Mouse (Mus musculus) forebrain, embryonic 11.5 days (tissue): ENCODE data around the gene Plekhh2. TPM values are rescaled to one million over a fixed set of nuclear protein-coding genes. Genes with fewer than 3 reads are reported as not detected.

Experiments
- ATAC-seq: fragments of 200-750 bp; cut with Nextera tagmentation; replicated peaks from 2 replicates; pipeline ENCODE4 v1.8.0; 2017; ENCODE audit warnings: moderate TSS enrichment; ENCODE audit not compliant: low FRiP score
- DNase-seq: peaks from one replicate; pipeline ENCODE4 v3.0.0-alpha.2; 2017; ENCODE audit warnings: low spot score
- H3K27ac ChIP-seq: fragments of 300-500 bp; sonication (generic); 2 replicates; pipeline ENCODE4 v1.5.1; 2014; ENCODE audit warnings: low read depth, low read length
- H3K27me3 ChIP-seq: fragments of 300-500 bp; sonication (generic); 2 replicates; pipeline ENCODE4 v1.6.1; 2014; ENCODE audit warnings: mild to moderate bottlenecking, low read length, mixed read lengths; ENCODE audit not compliant: control insufficient read depth, insufficient read depth
- H3K36me3 ChIP-seq: fragments of 300-500 bp; sonication (generic); 2 replicates; pipeline ENCODE4 v1.6.1; 2014; ENCODE audit warnings: mild to moderate bottlenecking, low read length, moderate library complexity, mixed read lengths; ENCODE audit not compliant: control insufficient read depth, insufficient read depth
- H3K4me1 ChIP-seq: fragments of 300-500 bp; sonication (generic); replicated peaks from 2 replicates; pipeline ENCODE4 v1.6.1; 2014; ENCODE audit warnings: low read length, mixed read lengths; ENCODE audit not compliant: control insufficient read depth, insufficient read depth
- H3K4me2 ChIP-seq: fragments of 300-500 bp; sonication (generic); 2 replicates; pipeline ENCODE4 v1.6.1; 2014; ENCODE audit warnings: low read depth, mild to moderate bottlenecking, low read length, moderate library complexity, mixed read lengths; ENCODE audit not compliant: severe bottlenecking
- H3K4me3 ChIP-seq: fragments of 300-500 bp; sonication (generic); 2 replicates; pipeline ENCODE4 v1.5.1; 2014; ENCODE audit warnings: low read depth, low read length
- H3K9ac ChIP-seq: fragments of 300-500 bp; sonication (generic); 2 replicates; pipeline ENCODE4 v1.6.1; 2014; ENCODE audit warnings: low read length
- H3K9me3 ChIP-seq: fragments of 300-500 bp; sonication (generic); 2 replicates; pipeline ENCODE4 v1.6.1; 2016; ENCODE audit warnings: low read length, mixed read lengths; ENCODE audit not compliant: control insufficient read depth
- WGBS: fragments of 180-500 bp; shearing (Covaris S2); extraction: QIAGEN DNeasy Blood & Tissue Kit; methylation state at CpG from one replicate; pipeline ENCODE4 v1.1.7; 2014; 5-methylcytosine and 5-hydroxymethylcytosine counted together
- polyA plus RNA-seq: library from polyadenylated mRNA; unstranded; fragments of >200 nt; fragmentation: Nextera tagmentation; extraction: Ambion mirVana; gene quantifications from 2 replicates; pipeline ENCODE4 v1.2.1, GENCODE M21; 2014

Gene Plekhh2
- polyA plus RNA-seq, 1 experiment from 2014 or later, result 3.5 TPM

- ATAC-seq, result no peak
- H3K4me3 ChIP-seq, result no peak overlapping the region
- H3K4me2 ChIP-seq, result no peak overlapping the region
- H3K36me3 ChIP-seq, result no peaks in the 10 kb centered on the region
- no peak for DNase-seq
- H3K9ac ChIP-seq, result no peak overlapping the region
- no peak overlapping the region for H3K27ac ChIP-seq
- H3K4me1 ChIP-seq, result 0 out of 2 replicates have a peak, but pooled peaks cover 3% of the 10 kb centered on the region
- WGBS, result 72% methylated on average over 2 of the region's 2 CpGs
- H3K27me3 ChIP-seq, result no peaks in the 10 kb centered on the region
- H3K9me3 ChIP-seq, result no peaks in the 10 kb centered on the region
Observed at GRCm38 (mm10) chr17:84622873-84623272, 111.2 kb downstream of the Plekhh2 start.

DNA sequence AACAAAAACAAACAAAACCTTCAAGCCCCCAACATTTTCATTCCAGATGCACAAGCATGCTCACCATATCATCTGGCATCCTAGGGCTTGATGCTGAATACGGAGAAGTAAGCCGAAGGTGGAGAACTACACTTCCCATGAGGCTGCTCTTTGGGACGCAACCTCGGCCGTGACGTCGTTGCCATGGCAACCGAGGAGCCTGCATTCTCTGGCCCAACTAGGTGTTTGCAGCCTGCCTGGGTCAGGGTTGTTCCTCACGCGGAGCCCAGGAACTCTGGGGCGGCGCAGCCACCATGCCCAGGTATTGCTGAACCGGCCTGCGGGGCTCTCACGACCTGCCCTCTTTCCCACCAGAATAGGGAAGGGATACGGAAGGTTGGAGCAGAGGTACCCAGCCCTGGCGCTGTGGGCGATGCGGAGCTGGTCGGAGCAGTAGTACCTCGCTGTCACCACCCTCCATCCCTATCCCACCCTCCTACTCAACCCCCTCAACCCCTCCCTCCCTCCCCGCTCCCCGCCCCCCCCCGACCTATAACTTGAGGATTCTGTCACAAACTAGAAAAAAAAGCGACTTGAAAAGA lies 114.7 kb downstream of the Plekhh2 start, which contains the start of gene Dync2li1:
TSS of gene Dync2li1 (plus strand) at position 221 of the 581 bp plus-strand sequence.
- H3K36me3 ChIP-seq, result no peaks in the 10 kb centered on the region
- no peak within 1 kb of the TSS for H3K27ac ChIP-seq
- H3K9ac ChIP-seq, result peak within 1 kb of the TSS; percentile 71
- H3K4me3 ChIP-seq, result peak within 1 kb of the TSS; percentile 59
- 0 out of 2 replicates have a peak, but pooled peaks cover 3% of the 10 kb centered on the region for H3K4me1 ChIP-seq
- DNase-seq, result peak; percentile 96
- WGBS, result 1% methylated on average over 25 of the region's 25 CpGs
- ATAC-seq, result peak; percentile 98
- no peaks in the 10 kb centered on the region for H3K9me3 ChIP-seq
- peak within 1 kb of the TSS; percentile 66 for H3K4me2 ChIP-seq
- no peaks in the 10 kb centered on the region for H3K27me3 ChIP-seq

GRCm38 (mm10) chr17:84626857-84627305 lies 115.2 kb downstream of the Plekhh2 start:
- 38% methylated on average over 9 of the region's 9 CpGs for WGBS
- ATAC-seq, result peak; percentile 71
- peak overlapping the region; percentile 71 for H3K9ac ChIP-seq
- no peaks in the 10 kb centered on the region for H3K27me3 ChIP-seq
- no peaks in the 10 kb centered on the region for H3K36me3 ChIP-seq
- peak; percentile 58 for DNase-seq
- peak overlapping the region; percentile 59 for H3K4me3 ChIP-seq
- peak overlapping the region; percentile 66 for H3K4me2 ChIP-seq
- H3K4me1 ChIP-seq, result 0 out of 2 replicates have a peak, but pooled peaks cover 3% of the 10 kb centered on the region
- no peaks in the 10 kb centered on the region for H3K9me3 ChIP-seq
- H3K27ac ChIP-seq, result no peak overlapping the region

GRCm38 (mm10) chr17:84627721-84628120 lies 116.0 kb downstream of the Plekhh2 start:
- Histone ChIP-seq H3K27me3 (no peaks in the 10 kb centered on the region), H3K36me3 (no peaks in the 10 kb centered on the region), H3K4me1 (0 out of 2 replicates have a peak, but pooled peaks cover 3% of the 10 kb centered on the region), H3K9ac (no peak overlapping the region), H3K4me2 (no peak overlapping the region), H3K9me3 (no peaks in the 10 kb centered on the region), H3K27ac (no peak overlapping the region), H3K4me3 (no peak overlapping the region)
- ATAC-seq (no peak), DNase-seq (no peak)
- 93% methylated on average over 10 of the region's 10 CpGs for WGBS

DNA sequence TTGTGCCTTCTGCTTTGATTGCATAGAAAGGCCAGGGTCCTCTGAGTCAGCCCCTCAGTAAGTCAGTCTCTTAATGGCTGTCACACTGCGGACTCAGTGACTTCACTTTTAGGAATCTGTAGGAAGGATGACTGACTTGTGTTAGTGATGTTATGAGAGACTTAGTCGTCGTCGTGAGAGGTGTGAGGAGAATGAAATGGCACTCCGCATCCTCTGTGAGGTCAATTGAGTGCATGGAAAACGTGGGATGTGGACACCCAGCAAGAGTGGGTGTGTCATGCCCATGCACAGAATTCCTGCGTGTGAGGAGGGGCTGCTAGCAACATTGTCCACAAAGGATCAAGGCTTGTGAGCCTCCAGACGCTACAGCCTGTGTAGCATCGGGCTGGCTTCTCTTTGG lies 116.9 kb downstream of the Plekhh2 start:
- ATAC-seq (no peak), DNase-seq (no peak)
- Histone ChIP-seq H3K36me3 (no peaks in the 10 kb centered on the region), H3K9ac (no peak overlapping the region), H3K4me3 (no peak overlapping the region), H3K4me1 (0 out of 2 replicates have a peak, but pooled peaks cover 3% of the 10 kb centered on the region), H3K9me3 (no peaks in the 10 kb centered on the region), H3K27ac (no peak overlapping the region), H3K4me2 (no peak overlapping the region), H3K27me3 (no peaks in the 10 kb centered on the region)
- 88% methylated on average over 9 of the region's 9 CpGs for WGBS

DNA sequence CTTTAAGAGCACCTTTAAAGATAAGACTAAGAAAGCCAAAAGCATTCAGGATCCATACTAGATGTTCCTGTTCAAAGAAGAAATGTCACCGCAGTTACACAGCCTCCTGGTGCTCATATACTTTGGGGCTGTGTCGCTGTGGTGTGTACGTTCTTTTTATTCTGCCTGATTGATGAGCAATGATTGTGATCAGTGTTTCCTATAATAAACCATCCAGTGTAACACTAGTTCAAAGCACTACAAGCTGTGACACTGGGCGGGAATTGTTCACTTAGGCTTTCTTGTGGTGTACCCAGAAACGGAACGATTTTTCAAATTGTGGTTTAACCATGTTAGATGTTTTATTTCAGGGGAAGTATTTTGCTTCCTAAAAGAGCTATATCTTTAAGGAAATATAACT lies 120.1 kb downstream of the Plekhh2 start:
- ATAC-seq, result no peak

GRCm38 (mm10) chr17:84633443-84633842 lies 121.7 kb downstream of the Plekhh2 start:
- Histone ChIP-seq H3K9me3 (no peaks in the 10 kb centered on the region), H3K4me2 (no peak overlapping the region), H3K4me1 (no peaks in the 10 kb centered on the region), H3K27me3 (no peaks in the 10 kb centered on the region), H3K36me3 (no peaks in the 10 kb centered on the region), H3K4me3 (no peak overlapping the region), H3K9ac (no peak overlapping the region), H3K27ac (no peak overlapping the region)
- DNase-seq, result peak; percentile 37
- ATAC-seq, result no peak
- WGBS, result 91% methylated on average over 13 of the region's 13 CpGs

More for the DNA sequence above, 120.1 kb downstream of the Plekhh2 start:
- Histone ChIP-seq H3K4me3 (no peak overlapping the region), H3K27ac (no peak overlapping the region), H3K9me3 (no peaks in the 10 kb centered on the region), H3K9ac (no peak overlapping the region), H3K36me3 (no peaks in the 10 kb centered on the region), H3K27me3 (no peaks in the 10 kb centered on the region), H3K4me2 (no peak overlapping the region), H3K4me1 (0 out of 2 replicates have a peak, but pooled peaks cover 2% of the 10 kb centered on the region)
- WGBS, result 91% methylated on average over 6 of the region's 6 CpGs
- DNase-seq, result no peak

- ATAC-seq, result no peak
- Histone ChIP-seq H3K9ac (no peak overlapping the region), H3K4me3 (no peak overlapping the region), H3K27ac (no peak overlapping the region), H3K9me3 (no peaks in the 10 kb centered on the region), H3K36me3 (no peaks in the 10 kb centered on the region), H3K4me2 (no peak overlapping the region), H3K27me3 (no peaks in the 10 kb centered on the region), H3K4me1 (no peaks in the 10 kb centered on the region)
- DNase-seq, result peak; percentile 35
- WGBS, result 80% methylated on average over 8 of the region's 8 CpGs
Observed at GRCm38 (mm10) chr17:84636328-84636727, 124.6 kb downstream of the Plekhh2 start.

- ATAC-seq, result no peak
Observed at GRCm38 (mm10) chr17:84637971-84638370, 126.3 kb downstream of the Plekhh2 start.

More at GRCm38 (mm10) chr17:84637971-84638370, 126.3 kb downstream of the Plekhh2 start:
- Histone ChIP-seq H3K4me3 (no peak overlapping the region), H3K4me2 (no peak overlapping the region), H3K4me1 (no peaks in the 10 kb centered on the region), H3K9ac (no peak overlapping the region), H3K9me3 (no peaks in the 10 kb centered on the region), H3K27me3 (no peaks in the 10 kb centered on the region), H3K27ac (no peak overlapping the region), H3K36me3 (no peaks in the 10 kb centered on the region)
- 93% methylated on average over 6 of the region's 6 CpGs for WGBS
- no peak for DNase-seq
